Mouse (Mus musculus) midbrain, embryonic 11.5 days (tissue): ENCODE data around the gene Btbd35f9. TPM values are rescaled to one million over a fixed set of nuclear protein-coding genes. Genes with fewer than 3 reads are reported as not detected.
"Not testable (repeated sequence)": the region's sequence is repeated elsewhere in the genome, so short reads cannot be mapped to it uniquely, and the experiment has no call there.

ENCODE experiments used
- ATAC-seq: fragments of 200-750 bp; cut with Nextera tagmentation; 2 replicates; pipeline ENCODE4 v1.8.0; 2017; ENCODE audit warnings: moderate TSS enrichment, moderate library complexity; ENCODE audit not compliant: low FRiP score
- DNase-seq: peaks from one replicate; pipeline ENCODE4 v3.0.0; 2015; ENCODE audit warnings: low spot score; ENCODE audit errors: missing footprints
- H3K27ac ChIP-seq: fragments of 300-500 bp; sonication (generic); 2 replicates; pipeline ENCODE4 v1.5.1; 2014; ENCODE audit warnings: low read depth, low read length
- H3K27me3 ChIP-seq: fragments of 300-500 bp; sonication (generic); 2 replicates; pipeline ENCODE4 v1.6.1; 2014; ENCODE audit warnings: mild to moderate bottlenecking, low read length, moderate library complexity, mixed read lengths; ENCODE audit not compliant: control insufficient read depth, insufficient read depth
- H3K36me3 ChIP-seq: fragments of 300-500 bp; sonication (generic); 2 replicates; pipeline ENCODE4 v1.6.1; 2014; ENCODE audit warnings: mild to moderate bottlenecking, low read length, moderate library complexity, mixed read lengths; ENCODE audit not compliant: control insufficient read depth, insufficient read depth
- H3K4me1 ChIP-seq: fragments of 300-500 bp; sonication (generic); 2 replicates; pipeline ENCODE4 v1.6.1; 2014; ENCODE audit warnings: low read length; ENCODE audit not compliant: control insufficient read depth, insufficient read depth
- H3K4me2 ChIP-seq: fragments of 300-500 bp; sonication (generic); 2 replicates; pipeline ENCODE4 v1.6.1; 2014; ENCODE audit warnings: mild to moderate bottlenecking, moderate library complexity
- H3K4me3 ChIP-seq: fragments of 300-500 bp; sonication (generic); 2 replicates; pipeline ENCODE4 v1.5.1; 2014; ENCODE audit warnings: low read depth, low read length
- H3K9ac ChIP-seq: fragments of 300-500 bp; sonication (generic); 2 replicates; pipeline ENCODE4 v1.6.1; 2014; ENCODE audit warnings: low read length
- H3K9me3 ChIP-seq: fragments of 300-500 bp; sonication (generic); 2 replicates; pipeline ENCODE4 v1.6.1; 2016; ENCODE audit warnings: low read length; ENCODE audit not compliant: control insufficient read depth
- WGBS: fragments of 180-500 bp; shearing (Covaris S2); extraction: QIAGEN DNeasy Blood & Tissue Kit; methylation state at CpG from one replicate; pipeline ENCODE4 v1.1.7; 2014; 5-methylcytosine and 5-hydroxymethylcytosine counted together
- polyA plus RNA-seq: library from polyadenylated mRNA; unstranded; fragments of >200 nt; fragmentation: Nextera tagmentation; extraction: Ambion mirVana; gene quantifications from 2 replicates; pipeline ENCODE4 v1.2.1, GENCODE M21; 2014

Gene Btbd35f9
- polyA plus RNA-seq: not detected in 2 replicates

DNA sequence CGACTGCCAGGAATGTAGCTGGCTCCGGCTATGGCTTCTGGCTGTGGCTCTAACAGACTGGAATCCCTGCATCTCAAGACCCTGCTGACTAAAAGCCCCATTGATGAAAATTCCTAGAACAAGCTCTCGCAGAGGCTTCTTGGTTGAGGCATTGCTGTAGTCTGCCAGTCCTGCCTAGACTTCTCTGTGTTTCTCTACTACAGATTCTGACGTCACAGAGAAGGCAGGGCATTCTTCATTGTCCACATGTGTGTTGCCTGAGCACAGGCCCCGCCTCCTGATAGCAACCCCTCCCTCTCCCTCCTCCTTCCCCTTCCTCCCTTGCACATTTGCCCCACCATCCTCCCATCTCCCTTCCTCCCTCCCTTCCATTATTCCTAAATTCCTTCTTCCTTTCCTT, at the start of gene Btbd35f9:
Gene Btbd35f9, minus strand, starts transcription at position 101 of the 400 bp plus-strand sequence.
- not testable (repeated sequence) for H3K27ac ChIP-seq, ATAC-seq, H3K9ac ChIP-seq, H3K4me2 ChIP-seq, H3K36me3 ChIP-seq, H3K9me3 ChIP-seq, DNase-seq, H3K4me3 ChIP-seq, H3K27me3 ChIP-seq, H3K4me1 ChIP-seq
- no CpG with 5 or more reads among the region's 5 CpGs for WGBS

Other genes starting within 250 kb of the Btbd35f9 start
- gene Btbd35f6, start 205.0 kb downstream of the Btbd35f9 start, polyA plus RNA-seq: not detected in 2 replicates
- not detected in 2 replicates for gene Gm21870, start 174.7 kb downstream of the Btbd35f9 start, polyA plus RNA-seq
- not detected in 2 replicates for gene Spin2g, start 77.2 kb upstream of the Btbd35f9 start, polyA plus RNA-seq